Mouse (Mus musculus): ENCODE results near the gene Cdsn.

Cdsn gene

DNA sequence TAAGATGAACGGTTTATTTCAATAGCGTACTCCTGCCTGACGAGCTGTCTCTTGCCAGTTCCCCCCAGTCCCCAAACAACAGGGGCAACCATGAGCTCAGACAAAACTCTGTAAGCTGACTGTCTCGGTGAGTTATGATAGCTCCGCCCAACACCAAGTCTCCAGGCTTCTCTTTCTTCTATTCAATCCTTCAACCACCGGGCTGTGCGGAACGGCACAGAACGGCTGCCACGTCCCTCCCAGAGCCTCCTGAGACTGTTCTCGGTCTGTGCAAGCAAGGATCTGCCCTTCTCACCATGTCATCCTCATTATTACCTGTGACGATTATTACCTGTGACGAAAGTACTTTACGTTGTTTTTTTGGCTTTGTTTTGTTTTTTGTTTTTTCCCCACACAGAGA, 18.9 kb downstream of the Cdsn start:
- in situ Hi-C loops (cut with MboI): no loop called here

- in situ Hi-C loops (cut with MboI): no loop called here
These were observed 19.5 kb downstream of the Cdsn start for GRCm38 (mm10) chr17:35571477-35571876.

GRCm38 (mm10) chr17:35578211-35578610, 26.3 kb downstream of the Cdsn start:
- in situ Hi-C loops (cut with MboI): no loop called here

GRCm38 (mm10) chr17:35582900-35583299, 31.0 kb downstream of the Cdsn start:
- in situ Hi-C loops (cut with MboI): no loop called here

DNA sequence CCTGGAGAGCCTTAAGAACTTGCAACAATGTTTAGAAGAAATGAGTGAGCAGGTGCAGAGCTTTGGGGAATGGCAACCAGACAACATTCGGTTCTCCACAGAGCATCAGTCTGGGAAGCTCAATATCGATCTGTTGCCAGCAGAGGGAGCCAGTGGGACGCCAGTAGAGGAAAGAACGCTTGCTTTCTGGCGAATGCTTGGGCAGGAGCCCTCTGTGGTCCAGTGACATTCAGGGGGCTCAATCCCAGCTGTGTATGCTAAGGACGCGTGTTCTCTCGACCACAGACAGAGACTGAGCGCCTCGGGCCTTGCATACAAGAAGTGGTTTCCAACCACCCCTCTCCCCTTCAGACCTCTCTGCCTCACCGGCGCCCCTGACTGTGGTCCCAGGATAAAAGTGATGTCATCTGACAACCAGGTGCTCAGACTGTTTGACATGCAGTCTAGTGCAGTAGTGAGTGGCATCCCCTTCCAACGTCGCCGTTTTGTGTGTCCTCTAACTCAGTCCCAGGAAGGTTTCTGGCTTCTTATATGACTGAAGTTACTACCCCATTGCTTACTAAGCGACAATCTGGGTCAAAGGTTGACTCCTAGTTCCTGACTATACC, 32.5 kb downstream of the Cdsn start:
- in situ Hi-C loops (cut with MboI): no loop called here

- in situ Hi-C loops (cut with MboI): no loop called here
These were observed 35.4 kb downstream of the Cdsn start for GRCm38 (mm10) chr17:35587291-35587690.

- in situ Hi-C loops (cut with MboI): no loop called here
These were observed 36.5 kb downstream of the Cdsn start for GRCm38 (mm10) chr17:35588387-35588786.

GRCm38 (mm10) chr17:35590410-35591218, 38.7 kb downstream of the Cdsn start:
- in situ Hi-C loops (cut with MboI): no loop called here

GRCm38 (mm10) chr17:35591219-35591578, 39.3 kb downstream of the Cdsn start:
- in situ Hi-C loops (cut with MboI): no loop called here

GRCm38 (mm10) chr17:35591731-35592130, 39.8 kb downstream of the Cdsn start:
- in situ Hi-C loops (cut with MboI): no loop called here

DNA sequence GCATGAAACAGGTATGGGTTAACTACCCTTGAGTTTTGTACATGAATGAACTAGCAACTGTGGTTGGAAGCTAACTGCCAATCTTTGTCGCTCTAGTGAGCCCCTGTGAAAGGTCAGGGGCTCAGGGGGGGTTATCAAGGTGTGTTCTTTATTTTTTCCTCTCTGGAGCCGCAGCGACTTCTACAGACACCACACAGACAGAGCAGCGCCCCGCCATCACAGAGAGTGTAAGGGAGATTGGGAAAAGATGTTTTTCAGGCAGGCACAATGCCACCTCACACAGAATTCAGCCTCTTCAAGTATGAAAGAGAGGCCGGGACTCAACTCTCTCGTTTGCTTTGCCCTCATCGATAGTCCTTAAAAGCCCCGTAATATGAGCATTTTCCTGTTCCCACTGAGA, 40.2 kb downstream of the Cdsn start:
- in situ Hi-C loops (cut with MboI): no loop called here

DNA sequence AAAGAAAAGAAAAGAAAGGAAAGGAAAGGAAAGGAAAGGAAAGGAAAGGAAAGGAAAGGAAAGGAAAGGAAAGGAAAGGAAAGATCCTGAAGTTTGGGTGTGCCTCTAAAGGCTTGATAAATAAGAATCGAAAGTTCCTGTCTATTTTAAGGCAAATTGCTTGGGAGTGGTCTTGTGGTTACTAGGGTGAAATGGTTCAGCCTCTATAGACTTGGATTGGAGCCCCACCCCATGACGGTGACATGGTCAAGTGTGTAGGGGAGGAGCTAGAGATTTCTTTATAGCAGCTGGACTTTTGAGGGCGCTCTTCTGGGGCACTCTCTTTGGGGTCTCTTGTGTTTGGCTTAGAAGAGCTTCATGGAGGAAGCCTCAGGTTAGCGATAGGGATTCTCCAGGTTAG, 41.9 kb downstream of the Cdsn start:
- in situ Hi-C loops (cut with MboI): no loop called here

DNA sequence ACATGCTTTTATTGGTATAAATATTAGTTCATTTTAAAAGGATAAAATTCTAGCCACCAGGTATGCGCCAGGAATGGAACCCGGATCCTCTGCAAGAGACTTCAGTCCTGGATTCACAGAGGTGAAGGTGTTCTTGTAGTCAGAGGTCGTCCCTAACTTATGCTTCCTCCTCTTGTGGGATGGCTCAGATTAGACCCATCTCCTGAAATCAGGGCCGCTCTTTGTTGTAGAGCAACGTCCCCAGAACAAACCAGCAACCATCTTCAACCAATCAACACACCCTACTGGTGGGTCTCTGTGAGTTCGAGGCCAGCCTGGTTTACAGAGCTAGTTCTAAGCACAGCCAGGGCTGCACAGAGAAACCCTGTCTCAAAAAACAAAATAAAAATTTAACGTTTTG, 42.5 kb downstream of the Cdsn start:
- in situ Hi-C loops (cut with MboI): no loop called here

DNA sequence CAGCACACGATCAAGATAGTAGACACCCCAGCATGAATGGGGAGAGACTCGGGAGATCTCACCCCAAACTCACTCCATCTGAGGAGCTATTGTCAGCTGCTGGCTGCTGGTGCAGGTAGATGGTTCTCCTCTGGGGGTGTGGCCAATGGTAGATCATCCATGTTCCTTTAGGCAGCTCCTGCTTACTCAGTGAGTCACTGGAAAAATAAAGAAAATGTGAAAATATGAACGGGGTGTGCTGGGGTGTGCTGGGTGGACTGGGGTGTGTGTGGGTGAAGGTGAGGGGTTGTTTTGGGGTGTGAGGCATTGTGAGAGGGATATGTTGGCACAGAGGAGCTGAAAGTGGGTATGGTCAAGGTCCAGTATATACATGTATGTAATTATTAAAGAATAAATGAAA, 45.5 kb downstream of the Cdsn start:
- in situ Hi-C loops (cut with MboI): no loop called here

DNA sequence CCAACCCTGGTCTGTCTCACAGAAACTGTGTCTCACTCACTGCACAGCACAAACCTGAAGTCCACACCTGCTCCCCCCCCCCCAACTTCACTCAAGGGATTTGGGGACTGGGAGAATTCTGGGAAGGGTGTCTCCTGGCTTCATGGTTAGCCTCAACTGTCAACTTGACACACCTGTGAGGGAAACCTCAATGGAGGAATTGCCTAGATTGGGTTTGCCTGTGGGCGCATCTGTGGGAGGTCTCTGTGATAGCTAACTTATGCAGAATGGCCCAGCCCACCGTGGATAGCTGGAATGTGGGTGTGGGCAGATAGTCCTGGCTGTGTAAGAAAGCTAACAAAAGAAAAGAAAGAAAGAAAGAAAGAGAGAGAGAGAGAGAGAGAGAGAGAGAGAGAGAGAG, 49.3 kb downstream of the Cdsn start, which contains the start of gene Sfta2:
Sfta2 (plus strand) TSS at position 301 of the 400 bp plus-strand sequence.
- in situ Hi-C loops (cut with MboI): no loop called here

DNA sequence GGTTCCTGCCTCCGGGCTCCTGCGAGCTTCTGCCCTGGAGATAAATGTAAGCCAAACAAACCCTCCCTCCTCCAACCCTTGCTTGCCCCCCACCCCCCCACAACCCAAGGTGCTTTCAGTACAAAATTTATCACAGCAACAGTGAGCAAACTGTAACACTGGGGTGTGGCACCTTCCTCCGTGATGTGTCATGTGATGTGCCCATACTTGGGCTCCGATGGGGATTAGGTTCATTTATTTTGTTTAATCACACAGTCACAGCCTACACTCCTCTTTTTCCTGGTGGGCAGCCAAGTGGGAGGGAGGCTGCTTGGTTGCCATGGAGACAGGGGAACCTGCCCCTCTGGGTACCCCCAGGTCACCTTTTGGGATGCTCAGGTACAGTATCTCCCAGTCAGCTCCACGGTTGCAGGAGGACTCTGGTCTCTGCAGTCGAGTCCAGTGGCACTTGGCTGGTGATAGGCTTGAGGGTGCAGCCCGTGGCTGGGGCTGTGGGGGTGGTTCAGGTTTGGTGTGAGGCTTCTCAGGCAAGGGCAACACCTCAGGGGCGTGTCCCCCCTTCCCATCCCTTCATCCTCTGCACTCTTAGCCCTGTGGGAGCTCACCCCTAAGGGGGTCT, 49.9 kb downstream of the Cdsn start:
- in situ Hi-C loops (cut with MboI): no loop called here
